Mouse (Mus musculus) small intestine, adult 2 months (tissue): ENCODE results near the gene Zbp1.

Experiments used
- CTCF ChIP-seq: fragments of 200-500 bp; IDR thresholded peaks from 2 replicates; pipeline ENCODE4 v1.5.1; 2012; ENCODE audit warnings: low read depth, mild to moderate bottlenecking, control low read depth, inconsistent platforms, low read length, moderate library complexity, mixed read lengths; ENCODE audit not compliant: insufficient replicate concordance, insufficient read length; ENCODE audit errors: extremely low read depth
- POLR2A ChIP-seq: fragments of 200-500 bp; IDR thresholded peaks from 2 replicates; pipeline ENCODE4 v1.6.1; 2012; ENCODE audit warnings: low read depth, mild to moderate bottlenecking, control low read depth, inconsistent platforms, low read length, moderate library complexity

DNA sequence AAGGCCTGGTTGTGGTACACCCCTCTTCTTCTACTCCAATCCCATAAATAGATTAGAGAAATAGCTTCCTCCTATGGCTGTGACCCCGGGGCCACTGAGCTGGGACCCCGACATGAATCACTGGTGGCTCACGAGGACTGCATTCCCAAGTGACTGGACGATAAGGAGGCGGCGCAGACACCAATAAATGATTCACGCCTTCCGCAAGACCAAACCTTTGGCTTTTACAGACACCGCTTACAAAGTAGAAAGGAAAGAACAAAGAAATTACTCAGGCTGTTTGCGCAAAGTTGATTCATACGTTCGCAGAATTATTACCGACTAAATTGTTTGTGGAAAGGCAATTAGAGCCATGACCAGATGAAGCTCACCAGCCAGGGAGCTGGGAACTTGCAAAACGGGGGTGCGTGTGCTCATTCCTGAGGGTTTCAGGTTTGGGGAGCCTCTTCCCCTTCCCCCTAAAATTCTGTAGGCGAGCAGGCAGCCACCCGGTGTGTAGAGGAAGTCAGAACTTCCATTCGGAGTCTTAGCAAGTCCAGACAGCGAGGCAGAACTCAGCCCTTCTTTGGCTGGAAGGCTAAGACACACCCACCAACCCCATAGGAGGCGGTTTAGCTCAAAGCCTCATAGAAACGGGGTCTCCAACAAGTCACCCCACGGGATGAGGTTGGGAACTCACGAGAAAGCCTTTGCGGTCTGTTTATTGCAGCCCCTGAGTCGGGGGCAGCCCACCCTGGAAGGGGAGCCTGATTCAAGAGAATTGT is 47.8 kb upstream of the Zbp1 start:
- no peak for TF ChIP-seq CTCF
- TF ChIP-seq POLR2A: no peak
